Mouse (Mus musculus) neural tube, embryonic 11.5 days (tissue): Measurements from ENCODE around the gene Myd88. TPM values are rescaled to one million over a fixed set of nuclear protein-coding genes. Genes with fewer than 3 reads are reported as not detected.

ENCODE experiments used
- ATAC-seq: fragments of 200-750 bp; cut with Nextera tagmentation; 2 replicates; pipeline ENCODE4 v1.8.0; 2017; ENCODE audit warnings: moderate number of reproducible peaks, mild to moderate bottlenecking, moderate TSS enrichment, moderate library complexity; ENCODE audit not compliant: insufficient read depth, low FRiP score, low TSS enrichment
- DNase-seq: peaks from one replicate; pipeline ENCODE4 v3.0.0-alpha.2; 2015; ENCODE audit warnings: low spot score
- H3K27ac ChIP-seq: fragments of 300-500 bp; sonication (generic); 2 replicates; pipeline ENCODE4 v1.5.1; 2014; ENCODE audit warnings: low read depth, mild to moderate bottlenecking, low read length
- H3K27me3 ChIP-seq: fragments of 300-500 bp; sonication (generic); 2 replicates; pipeline ENCODE4 v1.6.1; 2014; ENCODE audit warnings: mild to moderate bottlenecking, low read length, mixed read lengths; ENCODE audit not compliant: control insufficient read depth, insufficient read depth
- H3K36me3 ChIP-seq: fragments of 300-500 bp; sonication (generic); 2 replicates; pipeline ENCODE4 v1.6.1; 2014; ENCODE audit warnings: mild to moderate bottlenecking, low read length, moderate library complexity, mixed read lengths; ENCODE audit not compliant: control insufficient read depth, insufficient read depth
- H3K4me1 ChIP-seq: fragments of 300-500 bp; sonication (generic); 2 replicates; pipeline ENCODE4 v1.6.1; 2014; ENCODE audit warnings: low read length, mixed read lengths; ENCODE audit not compliant: control insufficient read depth, insufficient read depth
- H3K4me2 ChIP-seq: fragments of 300-500 bp; sonication (generic); 2 replicates; pipeline ENCODE4 v1.6.1; 2014; ENCODE audit warnings: low read depth, mild to moderate bottlenecking, moderate library complexity
- H3K4me3 ChIP-seq: fragments of 300-500 bp; sonication (generic); 2 replicates; pipeline ENCODE4 v1.5.1; 2014; ENCODE audit warnings: low read depth, low read length
- H3K9ac ChIP-seq: fragments of 300-500 bp; sonication (generic); 2 replicates; pipeline ENCODE4 v1.6.1; 2014; ENCODE audit warnings: mild to moderate bottlenecking, low read length
- H3K9me3 ChIP-seq: fragments of 300-500 bp; sonication (generic); 2 replicates; pipeline ENCODE4 v1.6.1; 2016; ENCODE audit warnings: low read length; ENCODE audit not compliant: control insufficient read depth
- WGBS: fragments of 180-500 bp; shearing (Covaris S2); extraction: QIAGEN DNeasy Blood & Tissue Kit; methylation state at CpG from one replicate; pipeline ENCODE4 v1.1.7; 2014; 5-methylcytosine and 5-hydroxymethylcytosine counted together
- polyA plus RNA-seq: library from polyadenylated mRNA; unstranded; fragments of >200 nt; fragmentation: Nextera tagmentation; extraction: Ambion mirVana; gene quantifications from 2 replicates; pipeline ENCODE4 v1.2.1, GENCODE M21; 2014

The Myd88 gene
- polyA plus RNA-seq, 1 experiment from 2014 or later: 7.9 TPM

- ATAC-seq: no peak
- Histone ChIP-seq H3K4me1 (peaks cover 15% of the 10 kb centered on the region), H3K9me3 (no peaks in the 10 kb centered on the region), H3K36me3 (no peaks in the 10 kb centered on the region), H3K27me3 (peaks cover 7% of the 10 kb centered on the region; the same call in 1 of the 2 replicates), H3K27ac (no peak overlapping the region), H3K4me2 (no peak overlapping the region), H3K9ac (no peak overlapping the region), H3K4me3 (no peak overlapping the region)
- WGBS: 93% methylated on average over 14 of the region's 14 CpGs
- DNase-seq: no peak
Observed at GRCm38 (mm10) chr9:119337842-119338241, 3.4 kb downstream of the Myd88 start.

DNA sequence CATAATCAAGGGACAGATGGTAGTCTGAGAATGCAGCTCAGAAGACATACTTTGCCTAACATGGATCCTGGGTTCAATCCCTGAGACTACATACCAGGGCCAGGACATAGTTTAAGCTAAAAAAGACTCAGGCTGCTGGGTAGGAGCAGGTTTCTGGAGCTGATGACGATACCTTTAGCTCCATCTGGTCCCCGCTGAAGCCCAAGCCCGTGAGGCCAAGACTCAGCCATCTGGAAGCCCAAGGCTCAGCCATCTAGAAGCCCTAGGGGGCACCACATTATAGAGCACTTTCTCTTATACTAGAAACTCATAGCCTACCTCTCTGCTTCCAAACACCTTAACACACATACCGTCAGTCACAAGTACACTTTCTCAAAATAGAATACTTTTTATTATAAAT is 5.6 kb downstream of the Myd88 start:
- H3K27ac ChIP-seq: no peak overlapping the region
- no peaks in the 10 kb centered on the region for H3K36me3 ChIP-seq
- WGBS: 85% methylated on average over 4 of the region's 4 CpGs
- no peak overlapping the region for H3K4me2 ChIP-seq
- ATAC-seq (no peak), DNase-seq (no peak)
- H3K4me1 ChIP-seq: peaks cover 5% of the 10 kb centered on the region; the same call in 1 of the 2 replicates
- peaks cover 7% of the 10 kb centered on the region; the same call in 1 of the 2 replicates for H3K27me3 ChIP-seq
- H3K9ac ChIP-seq: no peak overlapping the region
- no peak overlapping the region for H3K4me3 ChIP-seq
- no peaks in the 10 kb centered on the region for H3K9me3 ChIP-seq

GRCm38 (mm10) chr9:119334834-119335233 is 6.4 kb downstream of the Myd88 start:
- H3K4me3 ChIP-seq: no peak overlapping the region
- no peak overlapping the region for H3K27ac ChIP-seq
- H3K9ac ChIP-seq: no peak overlapping the region
- WGBS: 81% methylated on average over 2 of the region's 2 CpGs
- no peaks in the 10 kb centered on the region for H3K36me3 ChIP-seq
- H3K4me1 ChIP-seq: no peaks in the 10 kb centered on the region
- no peaks in the 10 kb centered on the region for H3K9me3 ChIP-seq
- H3K27me3 ChIP-seq: peaks cover 7% of the 10 kb centered on the region; the same call in 1 of the 2 replicates
- DNase-seq (no peak), ATAC-seq (no peak)
- no peak overlapping the region for H3K4me2 ChIP-seq

- no peaks in the 10 kb centered on the region for H3K36me3 ChIP-seq
- no peak overlapping the region for H3K27ac ChIP-seq
- 73% methylated on average over 10 of the region's 10 CpGs for WGBS
- no peaks in the 10 kb centered on the region for H3K9me3 ChIP-seq
- H3K27me3 ChIP-seq: peaks cover 3% of the 10 kb centered on the region; the same call in 1 of the 2 replicates
- ATAC-seq (no peak), DNase-seq (no peak)
- no peak overlapping the region for H3K4me2 ChIP-seq
- H3K9ac ChIP-seq: no peak overlapping the region
- H3K4me3 ChIP-seq: no peak overlapping the region
- H3K4me1 ChIP-seq: no peaks in the 10 kb centered on the region
Observed at GRCm38 (mm10) chr9:119334324-119334723, 6.9 kb downstream of the Myd88 start.

- H3K4me3 ChIP-seq: no peak overlapping the region
- 91% methylated on average over 15 of the region's 15 CpGs for WGBS
- H3K9ac ChIP-seq: no peak overlapping the region
- ATAC-seq: no peak
- H3K4me1 ChIP-seq: no peaks in the 10 kb centered on the region
- no peaks in the 10 kb centered on the region for H3K27me3 ChIP-seq
- H3K27ac ChIP-seq: no peak overlapping the region
- no peak overlapping the region for H3K4me2 ChIP-seq
- no peaks in the 10 kb centered on the region for H3K9me3 ChIP-seq
- no peak for DNase-seq
- no peaks in the 10 kb centered on the region for H3K36me3 ChIP-seq
Observed at GRCm38 (mm10) chr9:119330186-119330963, 10.8 kb downstream of the Myd88 start.

- Histone ChIP-seq H3K27me3 (no peaks in the 10 kb centered on the region), H3K36me3 (no peaks in the 10 kb centered on the region), H3K27ac (no peak overlapping the region), H3K9me3 (no peaks in the 10 kb centered on the region), H3K4me1 (no peaks in the 10 kb centered on the region), H3K9ac (no peak overlapping the region), H3K4me3 (no peak overlapping the region), H3K4me2 (no peak overlapping the region)
- 91% methylated on average over 3 of the region's 3 CpGs for WGBS
- no peak for ATAC-seq
- no peak for DNase-seq
Observed at GRCm38 (mm10) chr9:119328488-119328887, 12.7 kb downstream of the Myd88 start.

DNA sequence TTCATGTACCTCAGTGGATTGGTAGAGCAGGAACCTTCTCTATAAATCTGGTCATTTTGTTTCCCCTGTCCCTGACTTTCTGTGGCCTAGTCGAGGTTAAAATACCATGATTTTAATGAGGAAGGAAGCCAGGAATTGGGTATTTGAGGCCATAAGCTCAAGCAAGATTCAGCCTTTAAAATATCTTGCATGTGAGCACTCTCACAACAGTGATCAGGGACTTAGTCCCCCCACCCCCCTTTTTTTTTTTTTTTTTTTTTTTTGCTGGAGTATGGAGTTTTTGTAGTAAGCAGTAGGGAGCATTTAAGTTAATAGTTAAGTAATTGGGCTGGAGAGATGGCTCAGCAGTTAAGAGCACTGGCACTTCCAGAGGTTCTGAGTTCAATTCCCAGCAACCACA is 17.1 kb downstream of the Myd88 start:
- Histone ChIP-seq H3K9ac (no peak overlapping the region), H3K36me3 (no peaks in the 10 kb centered on the region), H3K9me3 (no peaks in the 10 kb centered on the region), H3K27ac (no peak overlapping the region), H3K4me1 (peaks cover 5% of the 10 kb centered on the region; the same call in 1 of the 2 replicates), H3K27me3 (no peaks in the 10 kb centered on the region), H3K4me3 (no peak overlapping the region), H3K4me2 (no peak overlapping the region)
- ATAC-seq: no peak
- no peak for DNase-seq
- WGBS: 67% methylated on average over 1 of the region's 1 CpGs

- H3K4me1 ChIP-seq: peaks cover 5% of the 10 kb centered on the region; the same call in 1 of the 2 replicates
- H3K9me3 ChIP-seq: no peaks in the 10 kb centered on the region
- peak overlapping the region; percentile 89 for H3K9ac ChIP-seq
- DNase-seq (no peak), ATAC-seq (no peak)
- no peaks in the 10 kb centered on the region for H3K36me3 ChIP-seq
- peak overlapping the region; percentile 92 for H3K4me3 ChIP-seq
- WGBS: 11% methylated on average over 9 of the region's 9 CpGs
- peak overlapping the region; percentile 83 for H3K27ac ChIP-seq
- peak overlapping the region; percentile 98 for H3K4me2 ChIP-seq
- no peaks in the 10 kb centered on the region for H3K27me3 ChIP-seq
Observed at GRCm38 (mm10) chr9:119323260-119323645, 18.0 kb downstream of the Myd88 start.
